ENCODE assay signal across 30 mouse cellular contexts in the genomic region with DNA sequence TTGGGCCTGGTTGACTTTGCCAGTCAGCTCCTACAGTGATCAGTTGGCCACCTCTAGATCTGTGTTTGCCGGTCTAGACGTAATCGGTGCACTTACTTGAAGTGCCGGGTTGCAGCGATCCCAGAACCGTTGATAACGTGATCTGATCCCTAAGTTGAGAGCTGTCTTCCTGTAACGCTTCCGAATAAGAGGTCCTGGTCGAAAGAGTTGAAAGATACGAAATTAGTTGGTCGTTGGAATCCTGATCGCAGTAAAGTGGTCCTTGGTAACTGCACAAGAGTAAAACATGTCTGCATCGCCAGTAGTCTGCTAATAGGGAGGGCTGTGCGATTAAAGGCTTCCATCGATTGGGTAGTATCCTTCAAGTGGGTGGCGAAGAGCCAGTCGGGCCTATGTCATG. TPM values are rescaled to one million over a fixed set of nuclear protein-coding genes. Genes with fewer than 3 reads are reported as not detected.
DNase-seq lines count a peak whose midpoint lies in the region; ATAC-seq and TF ChIP-seq lines count a peak whose summit lies in the region.
"Had no signal": no experiment of that assay in that cellular context is flagged by ENCODE, and none has a peak within 500 bp of the region (broad histone marks: within the 10 kb centered on the region; RNA-seq: fewer than 3 reads in every experiment).

No protein-coding gene starts in this region.

- no peak for ATAC-seq in liver, embryonic 13.5 days (ENCODE audit: low read depth)
- ATAC-seq in forebrain, embryonic 12.5 days (ENCODE audit: low FRiP score), result no peak
- ATAC-seq: forebrain, embryonic 16.5 days; inflammation-experienced regulatory T-cells, adult 6 months had no signal

- peak overlapping the region; percentile 34 for H3K4me3 ChIP-seq in gastrocnemius, adult 2 months
- H3K4me3 ChIP-seq in testis, adult 2 months (ENCODE audit: control insufficient read depth, low read depth, low read length), result peak overlapping the region; percentile 85
- peak overlapping the region; percentile 11; the same call in 1 of the 2 replicates for H3K4me3 ChIP-seq in liver, embryonic 13.5 days (replicated peaks)
- no peak overlapping the region for H3K4me3 ChIP-seq in forebrain, embryonic 12.5 days (replicated peaks)
- H3K4me3 ChIP-seq: embryonic facial prominence, embryonic 15.5 days; heart, adult 2 months; heart, embryonic 15.5 days; hindbrain, embryonic 13.5 days; neural tube, embryonic 12.5 days had no signal

- H3K4me1 ChIP-seq in testis, adult 2 months (ENCODE audit: control insufficient read depth, insufficient read depth, low read length), result no peaks in the 10 kb centered on the region
- H3K4me1 ChIP-seq in liver, embryonic 13.5 days (replicated peaks), result peaks cover 47% of the 10 kb centered on the region
- peaks cover 12% of the 10 kb centered on the region for H3K4me1 ChIP-seq in forebrain, embryonic 12.5 days

- peak overlapping the region; percentile 15 for H3K4me2 ChIP-seq in liver, embryonic 13.5 days
- H3K4me2 ChIP-seq in forebrain, embryonic 12.5 days, result no peak overlapping the region
- H3K4me2 ChIP-seq: embryonic facial prominence, embryonic 15.5 days; hindbrain, embryonic 13.5 days; neural tube, embryonic 12.5 days had no signal

- no peak for TF ChIP-seq POLR2A in testis, adult 2 months (IDR thresholded peaks at IDR 0.05; ENCODE audit: control insufficient read depth, low read depth, low read length)

- H3K27ac ChIP-seq in gastrocnemius, adult 2 months, result no peak overlapping the region
- peak overlapping the region; percentile 39; the same call in 1 of the 2 replicates for H3K27ac ChIP-seq in testis, adult 2 months (ENCODE audit: control insufficient read depth, insufficient read depth, low read depth, low read length)
- H3K27ac ChIP-seq in liver, embryonic 13.5 days, result no peak overlapping the region
- H3K27ac ChIP-seq in forebrain, embryonic 12.5 days, result no peak overlapping the region
- H3K27ac ChIP-seq: embryonic facial prominence, embryonic 15.5 days; heart, adult 2 months; heart, embryonic 15.5 days; hindbrain, embryonic 13.5 days; neural tube, embryonic 12.5 days had no signal

- DNase-seq in gastrocnemius, adult 2 months, result peak; percentile 25
- no peak for DNase-seq in gastrocnemius, postnatal 25 days
- DNase-seq in testis, postnatal 10 days (ENCODE audit: low spot score), result no peak
- no peak for DNase-seq in liver, embryonic 13.5 days
- DNase-seq in naive thymus-derived CD4-positive, alpha-beta T cell, adult 2 months (ENCODE audit: low read depth), result peak; percentile 38
- DNase-seq in frontal cortex, adult 2 months (ENCODE audit: extremely low spot score in 1 of 2, low spot score in 1 of 2), result no peak
- DNase-seq: adrenal gland, postnatal 36 days; cerebellum, adult 9-10 months; gastrocnemius, postnatal 36 days; heart, adult 2 months; heart, postnatal 36 days; kidney, adult 8-10 months; kidney, postnatal 14 days; lung, adult 2 months; lung, postnatal 14 days; right cerebral cortex, postnatal 25 days; spleen, adult 18-20 months; thymus, postnatal 14 days had no signal

- intact Hi-C loops in gastrocnemius, adult 2 months (cut with DNase I), result loop anchor here (5.0 kb wide), 2 partner anchors 306 to 1776 kb away; partner anchors contain the start of genes Erh, Slc39a9 and Vti1b

- H3K9ac ChIP-seq in liver, embryonic 13.5 days, result no peak overlapping the region
- H3K9ac ChIP-seq in forebrain, embryonic 12.5 days, result no peak overlapping the region
- H3K9ac ChIP-seq: embryonic facial prominence, embryonic 15.5 days; heart, embryonic 15.5 days; hindbrain, embryonic 13.5 days; neural tube, embryonic 12.5 days had no signal

- no peak for TF ChIP-seq CTCF in gastrocnemius, adult 2 months (IDR thresholded peaks at IDR 0.05)
- TF ChIP-seq CTCF in testis, adult 2 months (IDR thresholded peaks at IDR 0.05; ENCODE audit: control insufficient read depth, insufficient read depth, insufficient replicate concordance, low read depth, low read length), result no peak

- 92% methylated on average over 18 of the region's 18 CpGs for WGBS in liver, embryonic 13.5 days (ENCODE audit: insufficient replicate concordance)
- WGBS in forebrain, embryonic 12.5 days, result 96% methylated on average over 18 of the region's 18 CpGs

- no peaks in the 10 kb centered on the region for H3K27me3 ChIP-seq in testis, adult 2 months (ENCODE audit: control insufficient read depth, insufficient read depth, low read length)
- H3K27me3 ChIP-seq in liver, embryonic 13.5 days, result no peaks in the 10 kb centered on the region
- H3K27me3 ChIP-seq in forebrain, embryonic 12.5 days, result no peaks in the 10 kb centered on the region
- H3K27me3 ChIP-seq: CH12.LX; embryonic facial prominence, embryonic 15.5 days; heart, embryonic 15.5 days; hindbrain, embryonic 13.5 days; neural tube, embryonic 12.5 days had no signal

- H3K36me3 ChIP-seq in testis, adult 2 months (ENCODE audit: control insufficient read depth, insufficient read depth, low read length), result peaks cover 10% of the 10 kb centered on the region
- H3K36me3 ChIP-seq in liver, embryonic 13.5 days, result peaks cover 63% of the 10 kb centered on the region
- peaks cover 54% of the 10 kb centered on the region for H3K36me3 ChIP-seq in forebrain, embryonic 12.5 days (replicated peaks)

- no peaks in the 10 kb centered on the region for H3K9me3 ChIP-seq in liver, embryonic 13.5 days (replicated peaks)
- no peaks in the 10 kb centered on the region for H3K9me3 ChIP-seq in forebrain, embryonic 12.5 days
- H3K9me3 ChIP-seq: embryonic facial prominence, embryonic 15.5 days; heart, embryonic 15.5 days; hindbrain, embryonic 13.5 days; neural tube, embryonic 12.5 days had no signal

RNA-seq across cellular contexts. Expression of gene Srsf5, which starts 2.9 kb away (rescaled TPM):
- 100 to 1,000 TPM in 1 of 2 experiments, 10 to 100 TPM in 1; 93.8 to 118 TPM for total RNA-seq in gastrocnemius, adult 2 months (2021)
- total RNA-seq in gastrocnemius, postnatal 25 days (2021), result 10 to 100 TPM; 72.3 to 75.0 TPM
- polyA plus RNA-seq in testis, adult 2 months (2012; rRNA removed), result 223 and 264 TPM in 2 replicates
- 313 and 375 TPM in 2 replicates for polyA plus RNA-seq in liver, embryonic 13.5 days (2015; fragmentation: Nextera tagmentation; extraction: Ambion mirVana)
- 781 and 888 TPM in 2 replicates for polyA plus RNA-seq in frontal cortex, adult 2 months (2012; rRNA removed)
- polyA plus RNA-seq in forebrain, embryonic 12.5 days (2016; fragmentation: Nextera tagmentation; extraction: Ambion mirVana), result 656 and 658 TPM in 2 replicates

RNA-seq across cellular contexts. Expression of gene Slc10a1, which starts 20.3 kb away (rescaled TPM):
- total RNA-seq in gastrocnemius, adult 2 months (2021), result not detected
- total RNA-seq in gastrocnemius, postnatal 25 days (2021), result not detected
- 0.10 TPM in 2 replicates for polyA plus RNA-seq in testis, adult 2 months (2012; rRNA removed)
- polyA plus RNA-seq in liver, embryonic 13.5 days (2015; fragmentation: Nextera tagmentation; extraction: Ambion mirVana), result 0.74 and 0.95 TPM in 2 replicates
- not detected in 2 replicates for polyA plus RNA-seq in frontal cortex, adult 2 months (2012; rRNA removed)
- 0.99 and 1.4 TPM in 2 replicates for polyA plus RNA-seq in forebrain, embryonic 12.5 days (2016; fragmentation: Nextera tagmentation; extraction: Ambion mirVana)
- total RNA-seq: adrenal gland, adult 18-20 months; adrenal gland, postnatal 36 days; gastrocnemius, postnatal 36 days; heart, adult 2 months; heart, postnatal 36 days; layer of hippocampus, adult 18-20 months; layer of hippocampus, postnatal 14 days had no signal
- polyA plus RNA-seq: heart, adult 2 months had no signal

Comparison
In these comparisons a context has a peak if more than half of its experiments do, and no peak if none do; other contexts are left out.
1. DNase-seq: peak in gastrocnemius, adult 2 months (single experiment) and naive thymus-derived CD4-positive, alpha-beta T cell, adult 2 months (single experiment); none in gastrocnemius, postnatal 25 days (single experiment), testis, postnatal 10 days (single experiment), liver, embryonic 13.5 days (single experiment) and frontal cortex, adult 2 months (0 of 2).